In genomic region chr1:158713301-158714095, GRCm38 (mm10) we compare ENCODE assay signal across 11 mouse cellular contexts.
A peak's percentile ranks its signal among the peaks of the same experiment; 100 is the strongest.
DNase-seq lines count a peak whose midpoint lies in the region; ATAC-seq lines count a peak whose summit lies in the region.
"Had no signal": no experiment of that assay in that cellular context is flagged by ENCODE, and none has a peak within 500 bp of the region (broad histone marks: within the 10 kb centered on the region; RNA-seq: fewer than 3 reads in every experiment).

No protein-coding gene starts in this region.

- no peaks in the 10 kb centered on the region for H3K9me3 ChIP-seq in forebrain, embryonic 14.5 days (replicated peaks; ENCODE audit: control insufficient read depth, low read length)
- H3K9me3 ChIP-seq in forebrain, embryonic 12.5 days = no peaks in the 10 kb centered on the region
- H3K9me3 ChIP-seq in midbrain, embryonic 16.5 days (replicated peaks; ENCODE audit: control insufficient read depth, low read length, poor library complexity, severe bottlenecking) = no peaks in the 10 kb centered on the region
- H3K9me3 ChIP-seq in midbrain, embryonic 15.5 days = no peaks in the 10 kb centered on the region
- H3K9me3 ChIP-seq: embryonic facial prominence, embryonic 13.5 days; limb, embryonic 13.5 days; stomach, embryonic 15.5 days had no signal

- no peak for ATAC-seq in forebrain, embryonic 14.5 days
- no peak for ATAC-seq in forebrain, embryonic 12.5 days (ENCODE audit: low FRiP score)
- ATAC-seq in midbrain, embryonic 16.5 days = 0 out of 2 replicates have a peak, but pooled peaks have one; percentile 36
- no peak for ATAC-seq in midbrain, embryonic 15.5 days (replicated peaks)

- no peak overlapping the region for H3K27ac ChIP-seq in forebrain, embryonic 14.5 days (ENCODE audit: low read depth, low read length)
- H3K27ac ChIP-seq in forebrain, embryonic 12.5 days = no peak overlapping the region
- H3K27ac ChIP-seq in midbrain, embryonic 16.5 days (ENCODE audit: low read length) = no peak overlapping the region
- H3K27ac ChIP-seq in midbrain, embryonic 15.5 days = no peak overlapping the region
- H3K27ac ChIP-seq: embryonic facial prominence, embryonic 13.5 days; limb, embryonic 13.5 days; stomach, embryonic 15.5 days had no signal

- H3K36me3 ChIP-seq in forebrain, embryonic 14.5 days (ENCODE audit: control insufficient read depth, insufficient read depth, low read length) = no peaks in the 10 kb centered on the region
- no peaks in the 10 kb centered on the region for H3K36me3 ChIP-seq in forebrain, embryonic 12.5 days (replicated peaks)
- H3K36me3 ChIP-seq in midbrain, embryonic 16.5 days (ENCODE audit: control insufficient read depth, insufficient read depth, low read length) = no peaks in the 10 kb centered on the region
- no peaks in the 10 kb centered on the region for H3K36me3 ChIP-seq in midbrain, embryonic 15.5 days (replicated peaks)
- H3K36me3 ChIP-seq: embryonic facial prominence, embryonic 13.5 days; limb, embryonic 13.5 days; stomach, embryonic 15.5 days had no signal

- H3K4me1 ChIP-seq in forebrain, embryonic 14.5 days (ENCODE audit: control insufficient read depth, insufficient read depth, low read length) = no peaks in the 10 kb centered on the region
- no peaks in the 10 kb centered on the region for H3K4me1 ChIP-seq in forebrain, embryonic 12.5 days
- no peaks in the 10 kb centered on the region for H3K4me1 ChIP-seq in midbrain, embryonic 16.5 days (ENCODE audit: control insufficient read depth, insufficient read depth, low read length)
- H3K4me1 ChIP-seq in midbrain, embryonic 15.5 days = no peaks in the 10 kb centered on the region
- H3K4me1 ChIP-seq: embryonic facial prominence, embryonic 13.5 days; limb, embryonic 13.5 days; stomach, embryonic 15.5 days had no signal

- no peak overlapping the region for H3K9ac ChIP-seq in forebrain, embryonic 14.5 days (ENCODE audit: low read length)
- no peak overlapping the region for H3K9ac ChIP-seq in forebrain, embryonic 12.5 days
- no peak overlapping the region for H3K9ac ChIP-seq in midbrain, embryonic 16.5 days (ENCODE audit: low read depth, low read length)
- no peak overlapping the region for H3K9ac ChIP-seq in midbrain, embryonic 15.5 days
- H3K9ac ChIP-seq: embryonic facial prominence, embryonic 13.5 days; limb, embryonic 13.5 days; stomach, embryonic 15.5 days had no signal

- no peaks in the 10 kb centered on the region for H3K27me3 ChIP-seq in forebrain, embryonic 14.5 days (replicated peaks; ENCODE audit: control insufficient read depth, insufficient read depth, low read length)
- no peaks in the 10 kb centered on the region for H3K27me3 ChIP-seq in forebrain, embryonic 12.5 days
- H3K27me3 ChIP-seq in midbrain, embryonic 16.5 days (ENCODE audit: control insufficient read depth, insufficient read depth, low read depth, low read length) = no peaks in the 10 kb centered on the region
- no peaks in the 10 kb centered on the region for H3K27me3 ChIP-seq in midbrain, embryonic 15.5 days (replicated peaks)
- H3K27me3 ChIP-seq: embryonic facial prominence, embryonic 13.5 days; limb, embryonic 13.5 days; stomach, embryonic 15.5 days had no signal

- DNase-seq in forebrain, embryonic 14.5 days (ENCODE audit: low spot score) = peak; percentile 54
- DNase-seq in embryo, embryonic 11 days = peak; percentile 59
- peak; percentile 1 for DNase-seq in hindlimb bud, embryonic 11.5 days (ENCODE audit: extremely low spot score, low read depth, low spot score)
- peak; percentile 18 for DNase-seq in retina, postnatal 1 day
- DNase-seq in thymus, postnatal 14 days = no peak

- H3K4me2 ChIP-seq in forebrain, embryonic 14.5 days (ENCODE audit: low read length) = no peak overlapping the region
- no peak overlapping the region for H3K4me2 ChIP-seq in forebrain, embryonic 12.5 days
- no peak overlapping the region for H3K4me2 ChIP-seq in midbrain, embryonic 16.5 days (ENCODE audit: low read length)
- H3K4me2 ChIP-seq in midbrain, embryonic 15.5 days = no peak overlapping the region
- H3K4me2 ChIP-seq: embryonic facial prominence, embryonic 13.5 days; limb, embryonic 13.5 days; stomach, embryonic 15.5 days had no signal

- H3K4me3 ChIP-seq in forebrain, embryonic 14.5 days (ENCODE audit: low read depth, low read length) = no peak overlapping the region
- H3K4me3 ChIP-seq in forebrain, embryonic 12.5 days (replicated peaks) = no peak overlapping the region
- no peak overlapping the region for H3K4me3 ChIP-seq in midbrain, embryonic 16.5 days (ENCODE audit: low read depth, low read length)
- no peak overlapping the region for H3K4me3 ChIP-seq in midbrain, embryonic 15.5 days
- H3K4me3 ChIP-seq: embryonic facial prominence, embryonic 13.5 days; limb, embryonic 13.5 days; stomach, embryonic 15.5 days had no signal

- 53% methylated on average over 5 of the region's 5 CpGs for WGBS in forebrain, embryonic 14.5 days
- 42% methylated on average over 5 of the region's 5 CpGs for WGBS in forebrain, embryonic 12.5 days
- WGBS in midbrain, embryonic 16.5 days = 28% methylated on average over 5 of the region's 5 CpGs
- WGBS in midbrain, embryonic 15.5 days = 30% methylated on average over 5 of the region's 5 CpGs
